Mouse (Mus musculus): ENCODE measurements around the gene Sec24a. TPM values are rescaled to one million over a fixed set of nuclear protein-coding genes. Genes with fewer than 3 reads are reported as not detected.
"Not testable (repeated sequence)": the region's sequence is repeated elsewhere in the genome, so short reads cannot be mapped to it uniquely, and the experiment has no call there.

The Sec24a gene
- total RNA-seq (2021), result 10 to 100 TPM; 16.4 to 21.3 TPM

DNA sequence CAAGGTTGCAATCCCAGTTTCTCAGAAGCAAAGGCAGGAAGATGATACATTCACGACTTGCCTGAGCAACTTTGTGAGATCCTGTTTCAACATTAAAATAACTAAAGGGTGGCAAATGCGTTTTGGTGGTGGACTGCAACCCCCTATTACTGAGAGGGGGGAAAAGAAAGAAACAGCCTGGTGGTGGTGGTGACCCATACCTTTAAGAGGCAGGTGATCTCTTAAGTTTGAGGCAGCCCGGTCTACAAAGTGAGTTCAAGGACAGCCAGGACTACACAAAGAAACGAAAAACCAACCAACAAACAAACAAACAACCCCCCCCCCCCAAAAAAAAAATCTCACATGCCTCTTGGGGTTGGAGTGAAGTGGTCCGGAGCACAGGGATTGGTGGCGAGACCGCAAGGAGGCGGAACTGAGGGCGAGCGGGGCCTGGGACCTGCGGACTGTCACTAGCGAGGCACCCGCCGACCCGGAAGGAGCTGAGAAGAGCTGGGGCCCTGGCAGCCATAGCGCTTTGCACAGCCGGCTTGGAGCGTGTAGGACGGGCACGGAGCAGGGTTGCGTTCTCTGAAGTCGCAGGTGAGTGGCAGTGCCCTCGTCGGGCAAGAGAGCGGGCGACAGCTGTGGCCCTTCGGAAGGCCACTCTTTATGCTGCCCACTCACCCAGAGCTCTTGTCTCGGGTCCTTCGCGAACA, at the start of gene Sec24a, which contains the start of gene Sar1b:
Sec24a (minus strand) TSS at position 422 of the 695 bp plus-strand sequence.
Sar1b (plus strand) TSS at position 475 of the 695 bp plus-strand sequence.
- intact Hi-C loops (cut with DNase I), result no loop called here

DNA sequence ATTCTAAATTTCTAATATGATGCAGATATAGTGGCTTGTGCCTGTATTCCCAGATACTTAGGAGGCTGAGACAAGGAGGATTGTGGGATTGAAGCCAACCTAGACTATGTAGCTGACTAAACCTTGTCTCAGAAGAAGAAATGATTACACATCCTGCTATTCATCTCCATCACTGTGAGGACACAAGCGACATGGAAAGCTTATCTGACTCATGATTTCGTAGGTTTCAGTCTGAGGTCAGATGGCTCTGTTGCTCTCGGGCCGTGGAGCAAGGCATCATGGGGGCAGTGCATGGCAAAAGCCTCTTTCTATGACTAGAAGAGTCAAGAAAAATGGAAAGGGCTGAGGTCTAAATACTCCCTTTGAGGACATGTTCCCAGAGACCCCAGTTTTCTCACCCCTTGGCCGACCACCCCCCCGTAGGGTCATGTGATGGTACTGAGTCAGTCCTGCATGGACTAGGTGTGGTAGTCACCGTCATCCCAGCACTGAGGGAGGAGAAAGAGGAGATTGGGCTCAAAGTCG, 48.6 kb upstream of the Sec24a start:
- no peak for DNase-seq (ENCODE audit: low spot score in 2 of 2)
- intact Hi-C loops (cut with DNase I), result no loop called here

More for the DNA sequence above, at the start of gene Sec24a, which contains the start of gene Sar1b:
- DNase-seq (ENCODE audit: low spot score in 2 of 2), result peak; percentile 78 to 80

DNA sequence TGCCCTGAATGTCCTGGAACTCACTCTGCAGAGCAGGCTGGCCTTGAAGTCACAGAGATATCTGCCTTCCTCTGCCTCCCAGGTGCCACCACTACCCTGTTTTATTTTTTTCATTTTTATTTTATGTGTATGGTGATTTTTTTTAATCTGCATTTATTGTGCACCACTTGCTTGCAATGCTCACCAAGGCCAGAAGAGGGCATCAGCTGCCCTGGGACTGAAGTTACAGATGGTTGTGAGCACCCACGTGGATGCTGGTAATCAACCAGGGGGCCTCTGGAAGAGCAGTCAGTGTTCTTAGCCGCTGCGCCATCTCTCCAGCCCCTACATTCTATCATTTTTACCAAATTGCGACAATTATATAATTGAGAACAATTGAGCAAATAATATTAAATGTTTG, 47.8 kb upstream of the Sec24a start:
- intact Hi-C loops (cut with DNase I), result no loop called here
- no peak for DNase-seq (ENCODE audit: low spot score in 2 of 2)

DNA sequence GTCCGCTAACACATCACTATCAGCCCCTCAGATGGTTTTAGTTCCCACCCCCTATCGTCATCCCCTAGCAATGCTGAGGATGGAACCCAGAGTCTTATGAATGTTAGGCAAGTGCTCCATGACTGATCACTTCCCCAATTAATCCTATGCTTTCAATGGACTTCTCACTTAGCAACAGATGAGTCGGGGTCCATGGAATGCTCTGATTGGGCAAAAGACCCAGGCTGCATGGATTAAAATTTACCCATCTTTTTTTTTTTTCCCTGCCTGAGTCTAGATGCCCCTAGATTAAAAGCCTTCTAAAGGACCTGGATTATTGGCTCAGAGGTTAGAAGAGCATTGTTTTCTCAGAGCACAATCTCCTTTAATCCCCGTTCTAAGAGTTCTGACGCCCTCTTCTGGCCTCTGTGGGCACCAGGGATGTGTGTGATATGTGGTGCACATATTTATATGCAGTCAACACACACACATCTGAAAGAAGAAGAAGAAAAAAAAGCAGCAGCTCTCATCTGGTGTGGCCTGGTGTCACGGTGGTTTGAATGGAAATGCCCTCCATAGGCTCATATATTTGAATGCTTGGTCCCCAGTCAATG, 46.3 kb upstream of the Sec24a start:
- intact Hi-C loops (cut with DNase I), result no loop called here
- DNase-seq (ENCODE audit: low spot score in 2 of 2), result peak; percentile 44 to 47

DNA sequence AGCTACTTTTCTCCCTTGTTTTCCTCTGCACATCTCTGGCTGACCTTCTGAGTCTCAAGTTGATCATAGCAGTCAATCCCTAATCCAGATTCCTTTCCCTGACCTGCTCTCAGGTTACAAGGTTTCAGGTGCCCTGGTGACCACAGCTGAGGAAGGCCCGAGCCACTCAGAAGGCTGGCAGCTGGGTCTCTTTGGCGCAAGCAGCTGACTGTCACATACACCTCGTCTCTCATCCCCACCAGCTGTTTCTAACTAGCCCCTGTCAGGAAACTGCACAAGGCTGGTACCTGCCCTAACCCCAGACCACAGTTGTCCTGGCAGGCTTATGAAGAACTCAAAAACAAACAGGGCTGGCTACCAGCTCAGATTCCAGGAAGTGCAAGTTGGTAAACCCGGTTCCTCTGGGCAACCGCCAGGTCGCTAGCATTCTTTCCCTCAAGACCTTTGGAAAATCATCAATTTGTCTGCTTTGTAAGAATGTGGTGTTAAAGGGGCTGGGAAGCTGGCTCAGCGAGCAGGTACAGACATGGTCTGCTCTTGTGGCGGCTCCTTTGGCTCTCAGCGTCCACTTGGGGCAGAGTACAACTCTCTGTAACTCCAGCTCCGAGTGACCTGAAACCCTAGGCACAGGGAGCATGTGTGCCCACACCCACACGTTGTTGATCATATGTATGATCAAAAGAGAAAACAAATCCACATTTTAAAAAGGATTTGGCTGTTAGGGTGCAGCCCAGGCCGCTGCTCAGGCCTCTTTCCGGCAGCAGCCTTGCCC, 43.9 kb upstream of the Sec24a start:
- intact Hi-C loops (cut with DNase I), result no loop called here
- DNase-seq (ENCODE audit: low spot score in 2 of 2), result no peak

DNA sequence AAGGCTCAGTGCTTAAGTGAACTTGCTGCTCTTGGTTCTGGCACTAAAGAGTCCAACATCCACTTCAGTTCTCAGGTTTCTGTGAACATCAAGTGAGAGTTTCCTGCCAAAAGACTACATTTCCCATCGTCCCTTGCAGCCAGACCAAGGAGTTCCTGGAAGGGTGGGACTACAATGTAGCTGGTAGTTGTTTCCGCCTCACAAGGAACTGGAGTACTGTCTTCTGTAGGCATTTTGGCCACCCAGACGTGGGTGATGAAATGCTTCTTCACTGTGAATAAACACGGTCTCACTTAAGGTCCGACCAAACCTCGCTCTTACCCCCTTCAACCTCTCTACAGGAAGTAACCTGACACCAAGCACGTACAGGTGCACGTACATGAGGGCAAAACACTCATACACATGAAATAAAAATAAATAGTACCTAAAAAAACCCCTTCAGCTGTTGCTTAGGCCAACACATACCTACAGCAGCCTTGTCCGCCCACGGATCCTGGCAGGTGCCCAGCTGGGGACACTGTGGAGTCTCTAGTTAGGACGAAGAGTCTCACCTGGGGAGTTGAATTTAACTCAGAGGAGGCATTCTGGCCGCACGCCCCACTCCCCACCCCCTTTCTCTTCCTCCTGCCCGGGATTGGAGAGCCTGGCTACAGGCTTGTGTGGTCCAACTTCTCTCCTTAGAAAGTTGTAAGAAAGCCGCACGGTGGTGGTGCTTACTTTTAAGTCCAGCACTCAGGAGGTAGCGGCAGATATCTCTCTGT, 42.0 kb upstream of the Sec24a start:
- intact Hi-C loops (cut with DNase I), result no loop called here
- DNase-seq (ENCODE audit: low spot score in 2 of 2), result peak; percentile 74 to 90

DNA sequence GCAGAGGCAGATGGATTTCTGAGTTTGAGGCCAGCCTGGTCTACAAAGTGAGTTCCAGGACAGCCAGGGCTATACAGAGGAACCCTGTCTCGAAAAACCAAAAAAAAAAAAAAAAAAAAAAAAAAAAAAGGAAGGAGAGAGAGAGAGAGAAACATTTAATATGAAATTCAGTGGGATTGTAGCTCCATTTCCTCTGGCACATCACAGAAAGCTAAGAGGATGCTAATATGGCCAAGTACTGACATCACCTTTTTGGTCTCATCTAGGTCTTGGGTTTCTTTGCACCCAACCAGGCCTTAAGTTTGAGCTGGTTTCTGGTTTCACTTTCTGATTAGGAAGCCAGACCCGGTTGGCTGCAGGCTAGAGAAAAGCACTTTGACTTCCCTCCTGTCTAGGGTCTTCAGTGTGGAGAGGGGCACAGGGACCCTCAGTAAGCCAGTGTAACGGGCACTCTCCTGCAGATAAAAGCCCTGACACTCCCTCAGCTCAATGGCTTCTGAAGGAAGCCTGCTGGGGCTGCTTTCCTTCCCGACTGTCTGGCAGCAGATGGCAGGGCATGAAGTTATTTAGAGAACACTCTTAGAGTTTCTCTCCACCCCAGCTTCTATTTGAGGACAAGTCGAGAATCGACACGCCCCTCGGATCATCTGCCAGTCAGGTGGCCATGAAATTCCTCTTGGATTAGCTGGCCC, 37.3 kb upstream of the Sec24a start:
- intact Hi-C loops (cut with DNase I), result no loop called here
- DNase-seq (ENCODE audit: low spot score in 2 of 2), result peak; percentile 42 to 89

DNA sequence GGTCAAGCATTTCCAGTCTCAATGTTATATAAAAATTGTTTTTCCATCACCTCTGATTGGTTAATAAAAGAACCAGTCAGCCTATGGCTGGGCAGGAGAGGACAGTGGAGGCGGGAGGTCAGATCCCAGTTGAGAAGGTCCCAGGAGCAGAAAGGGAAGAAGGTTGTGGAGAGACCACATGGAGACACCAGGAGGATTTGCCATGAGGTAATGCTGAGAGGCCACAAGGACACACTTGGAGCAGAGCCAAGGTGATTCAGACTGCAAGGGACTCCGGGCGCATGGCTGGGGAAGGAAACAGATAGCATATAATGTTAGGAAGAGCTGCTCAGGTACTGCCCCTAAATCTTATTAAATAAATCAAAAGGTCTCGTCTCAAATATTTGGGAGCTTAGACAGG, 32.8 kb upstream of the Sec24a start:
- intact Hi-C loops (cut with DNase I), result no loop called here
- no peak for DNase-seq (ENCODE audit: low spot score in 2 of 2)

DNA sequence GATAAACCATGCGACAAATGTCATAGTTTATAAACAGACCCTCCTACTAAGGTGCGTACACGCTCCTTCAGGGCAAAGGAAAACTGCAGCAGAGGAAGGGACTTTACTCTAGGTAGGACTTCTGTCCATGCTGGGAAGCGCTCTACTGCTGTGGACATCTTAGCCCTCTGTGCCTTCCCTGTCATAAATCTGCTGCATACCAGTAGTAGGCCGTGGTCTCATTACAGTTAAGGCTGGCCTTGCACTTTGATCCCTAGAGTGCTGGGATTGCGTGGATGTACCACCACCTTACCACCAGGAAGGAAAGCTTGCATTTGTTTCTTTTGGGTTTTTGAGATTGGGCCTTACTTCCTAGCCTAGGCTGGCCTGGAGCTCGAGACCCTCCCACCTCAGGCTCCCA, 27.2 kb upstream of the Sec24a start:
- no peak for DNase-seq (ENCODE audit: low spot score in 2 of 2)
- intact Hi-C loops (cut with DNase I), result no loop called here

DNA sequence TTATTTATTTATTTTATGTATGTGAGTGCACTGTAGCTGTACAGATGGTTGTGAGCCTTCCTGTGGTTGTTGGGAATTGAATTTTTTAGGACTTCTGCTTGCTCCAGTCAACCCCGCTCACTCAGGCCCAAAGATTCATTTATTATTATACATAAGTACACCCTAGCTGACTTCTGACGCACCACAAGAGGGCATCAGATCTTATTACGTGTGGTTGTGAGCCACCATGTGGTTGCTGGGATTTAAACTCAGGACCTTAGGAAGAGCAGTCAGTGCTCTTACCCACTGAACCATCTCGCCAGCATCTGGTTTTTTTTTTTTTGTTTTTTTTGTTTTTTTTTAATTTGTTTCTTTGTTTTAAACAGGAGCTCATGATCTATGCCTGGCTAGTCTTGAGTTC, 26.3 kb upstream of the Sec24a start:
- intact Hi-C loops (cut with DNase I); DNase-seq (ENCODE audit: low spot score in 2 of 2): not testable (repeated sequence)

DNA sequence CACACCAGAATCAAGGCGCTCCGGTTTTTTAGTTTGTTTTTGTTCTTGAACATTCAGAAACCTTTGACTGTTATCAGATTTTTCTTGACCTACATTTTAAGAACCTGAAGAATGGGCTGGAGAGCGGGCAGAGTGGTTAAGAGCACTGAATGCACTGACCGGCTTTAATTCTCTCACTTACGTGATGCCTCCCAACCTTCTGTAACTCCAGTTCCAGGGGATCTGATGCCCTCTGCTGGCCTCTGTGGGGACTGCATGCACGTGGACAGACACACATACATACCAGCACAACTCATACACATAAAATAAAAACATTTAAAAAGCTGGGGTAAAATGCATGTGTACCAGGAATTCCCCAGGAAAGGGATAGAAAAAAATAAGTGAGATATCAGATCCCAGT, 22.5 kb upstream of the Sec24a start:
- DNase-seq (ENCODE audit: low spot score in 2 of 2), result no peak
- intact Hi-C loops (cut with DNase I), result no loop called here

DNA sequence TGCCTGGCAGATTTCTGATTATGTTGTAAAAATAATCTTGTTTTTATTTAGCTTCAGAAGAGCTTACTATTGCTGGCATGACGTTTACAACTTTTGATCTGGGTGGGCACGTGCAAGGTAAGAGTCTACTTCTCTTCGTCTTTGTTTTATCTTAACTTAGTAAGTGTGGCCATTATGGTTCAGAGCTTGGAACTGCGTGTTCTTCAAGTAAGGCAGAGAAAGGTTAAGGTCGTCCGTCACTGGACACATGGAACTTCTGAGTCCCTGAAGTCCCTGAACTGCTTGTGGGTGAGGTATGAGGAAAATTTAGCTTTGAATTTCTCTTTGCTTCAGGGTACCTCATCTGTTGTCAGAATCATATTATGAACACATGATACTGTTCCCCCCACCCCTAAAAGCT, 19.3 kb upstream of the Sec24a start:
- intact Hi-C loops (cut with DNase I), result no loop called here
- DNase-seq (ENCODE audit: low spot score in 2 of 2), result no peak

DNA sequence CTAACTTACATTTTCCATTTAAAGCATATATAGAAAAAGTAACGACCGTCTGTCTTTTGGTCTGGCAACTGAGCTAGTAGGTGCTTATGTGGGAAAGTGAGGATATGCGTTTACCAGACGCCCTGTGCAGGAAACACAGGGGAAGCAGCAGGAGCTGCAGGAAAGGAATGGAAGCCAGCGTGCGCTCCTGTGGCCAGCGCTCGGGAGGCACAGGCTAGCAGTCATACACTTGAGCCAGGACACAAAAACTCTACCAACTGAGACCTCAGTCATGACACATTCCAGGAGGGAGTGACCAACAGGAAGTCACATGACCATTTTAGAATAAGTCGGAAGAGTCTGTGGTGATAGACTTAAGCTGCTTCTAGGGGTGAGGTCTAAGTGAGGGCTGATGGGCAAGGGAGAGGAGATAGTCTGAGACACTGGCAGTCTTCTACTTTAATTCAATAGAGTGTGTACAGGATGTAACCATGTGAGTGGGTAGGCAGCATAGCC, 17.4 kb upstream of the Sec24a start:
- no peak for DNase-seq (ENCODE audit: low spot score in 2 of 2)
- intact Hi-C loops (cut with DNase I), result no loop called here

DNA sequence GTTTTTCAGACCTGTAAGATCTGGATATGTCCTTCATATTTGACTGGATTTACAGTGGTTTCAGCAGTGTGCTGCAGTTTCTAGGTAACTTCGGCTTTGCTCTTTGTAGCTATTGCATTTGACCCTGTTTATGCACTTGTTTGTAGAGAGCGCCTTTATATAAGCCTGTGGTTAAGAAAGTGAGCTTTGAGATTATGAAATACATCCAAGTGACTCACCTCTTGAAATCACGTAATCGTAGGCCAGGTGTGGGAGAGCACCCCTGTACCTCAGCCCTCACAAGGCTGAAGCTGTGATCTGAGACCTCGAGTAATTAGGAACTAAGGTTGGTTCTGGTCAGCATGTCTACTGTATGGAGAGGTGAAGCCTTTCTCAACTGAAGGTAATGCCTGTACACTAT, 14.0 kb upstream of the Sec24a start:
- intact Hi-C loops (cut with DNase I), result no loop called here
- no peak for DNase-seq (ENCODE audit: low spot score in 2 of 2)

DNA sequence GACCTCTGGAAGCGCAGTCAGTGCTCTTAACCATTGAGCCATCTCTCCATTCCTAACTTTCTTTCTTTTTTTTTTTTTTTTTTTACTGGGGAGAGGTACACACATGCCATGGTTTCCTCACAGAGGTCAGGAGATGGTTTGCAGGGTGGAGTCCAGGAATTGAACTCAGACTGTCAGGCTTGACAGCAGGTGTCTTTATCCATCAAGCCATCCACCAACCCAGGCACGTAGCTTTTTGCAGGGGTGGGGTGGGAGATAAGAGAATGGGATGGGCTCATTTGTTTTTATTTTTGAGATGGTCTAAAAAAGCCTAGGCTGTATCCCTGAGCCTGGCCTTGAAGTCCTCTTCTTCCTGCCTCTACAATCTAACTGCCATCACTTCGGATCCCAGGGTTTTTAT, 12.1 kb upstream of the Sec24a start:
- intact Hi-C loops (cut with DNase I), result no loop called here

DNA sequence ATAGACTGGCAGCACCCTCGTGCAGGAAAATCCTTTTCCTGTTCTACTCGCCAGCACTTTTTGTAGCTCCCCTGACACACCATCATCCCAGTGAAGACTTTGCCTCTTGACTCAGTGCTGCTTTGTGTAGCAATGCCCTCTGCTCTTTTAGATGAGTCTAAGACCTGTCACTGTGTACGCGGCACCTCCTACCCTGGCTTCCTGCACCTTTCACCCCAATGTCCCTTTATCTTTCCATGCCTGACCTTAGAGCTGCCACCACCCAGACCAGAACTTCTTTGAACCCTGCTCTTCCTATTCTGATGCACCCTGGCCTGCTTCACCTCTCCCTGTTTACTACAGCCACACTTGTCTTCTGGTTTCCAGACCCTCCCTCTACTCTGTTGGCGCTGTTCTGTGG, 4.9 kb upstream of the Sec24a start:
- intact Hi-C loops (cut with DNase I), result no loop called here
- DNase-seq (ENCODE audit: low spot score in 2 of 2), result no peak

More for the DNA sequence above, 12.1 kb upstream of the Sec24a start:
- no peak for DNase-seq (ENCODE audit: low spot score in 2 of 2)

DNA sequence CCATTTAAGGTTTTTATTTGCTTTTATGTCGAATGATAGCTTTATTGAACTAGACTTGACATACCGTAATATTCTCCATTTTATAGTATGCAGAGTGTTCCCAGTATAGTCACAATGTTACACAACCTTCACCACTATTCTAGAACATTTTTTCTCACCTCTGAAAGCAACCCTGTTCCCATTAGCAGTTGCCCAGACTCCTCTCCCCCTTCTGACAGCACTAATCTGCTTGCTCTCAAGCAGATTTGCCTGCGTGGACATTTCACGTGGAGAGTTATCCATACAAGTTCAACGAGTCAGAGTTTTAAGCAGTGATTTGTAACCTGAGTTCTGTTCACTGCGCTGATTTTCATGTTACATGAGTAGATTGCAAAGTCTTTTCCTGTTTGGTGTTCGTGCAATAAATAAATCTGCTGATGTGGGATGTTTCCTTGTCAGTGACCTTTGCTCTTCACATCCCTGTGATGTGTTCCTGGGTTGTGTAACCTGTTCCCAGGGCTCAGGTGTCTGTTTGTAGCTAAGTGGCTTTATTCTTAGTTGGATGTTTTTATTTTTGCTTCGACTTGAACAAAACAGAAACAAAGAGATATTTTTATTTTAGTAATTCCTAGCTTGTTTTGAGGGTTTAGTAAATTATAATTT, 4.3 kb upstream of the Sec24a start:
- intact Hi-C loops (cut with DNase I), result no loop called here
- DNase-seq (ENCODE audit: low spot score in 2 of 2), result no peak

DNA sequence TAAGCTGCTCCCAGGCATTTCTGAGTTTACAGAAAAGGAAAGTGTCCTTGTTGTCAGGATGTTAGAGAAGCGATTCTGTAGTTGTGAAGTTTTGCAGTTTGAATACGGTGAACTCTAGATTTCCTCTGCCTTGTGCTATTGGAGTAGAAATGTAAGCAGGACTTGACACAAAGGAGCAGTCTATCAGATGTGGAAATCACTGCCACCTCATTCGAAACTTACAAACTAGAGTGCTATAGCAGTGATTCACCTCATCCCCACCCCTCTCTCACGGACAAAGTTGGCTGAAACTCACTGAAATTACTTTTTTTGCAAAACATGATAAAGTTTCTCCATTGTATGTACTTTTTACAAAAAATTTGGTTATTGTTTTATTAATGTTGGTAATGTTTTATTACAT, 1.4 kb upstream of the Sec24a start:
- no peak for DNase-seq (ENCODE audit: low spot score in 2 of 2)
- intact Hi-C loops (cut with DNase I), result no loop called here

DNA sequence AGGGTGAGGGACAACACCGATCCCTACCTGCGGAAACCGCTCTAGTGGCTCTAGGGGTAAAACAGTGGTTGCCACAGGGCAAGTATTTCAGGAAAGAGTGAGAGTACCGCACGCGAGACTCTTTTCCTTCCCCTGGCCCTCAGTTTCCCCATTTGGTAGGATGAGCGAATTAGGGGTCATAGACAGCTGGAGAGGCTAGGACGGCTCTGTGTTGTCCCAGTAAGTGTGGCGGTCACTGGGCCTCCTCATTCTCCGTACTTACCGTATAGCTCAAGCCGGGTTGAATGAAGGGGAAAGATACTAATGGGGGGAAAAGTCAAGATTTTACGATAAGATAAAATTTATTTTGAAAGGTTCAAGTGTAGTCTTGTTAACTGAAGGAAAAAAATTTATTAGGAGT, 521 bp upstream of the Sec24a start:
- intact Hi-C loops (cut with DNase I), result no loop called here

More for the DNA sequence above, 521 bp upstream of the Sec24a start:
- DNase-seq (ENCODE audit: low spot score in 2 of 2), result no peak

Measured in left cerebral cortex, postnatal 25 days (tissue).